Mouse (Mus musculus) spleen, adult 2 months (tissue): ENCODE results near the gene Aqp2. TPM values are rescaled to one million over a fixed set of nuclear protein-coding genes. Genes with fewer than 3 reads are reported as not detected.

Experiments used
- DNase-seq, 2 experiments: peaks; one replicate each; pipeline versions ENCODE4 v3.0.0 to v3.0.0-alpha.2; 2012 to 2021; ENCODE audit warnings: low spot score in 2 of 2, low read depth in 1 of 2
- H3K27ac ChIP-seq: fragments of 200-500 bp; 2 replicates; pipeline ENCODE4 v1.5.1; 2012; ENCODE audit warnings: low read length, inconsistent platforms; ENCODE audit not compliant: insufficient read depth
- H3K27me3 ChIP-seq: fragments of 200-500 bp; 2 replicates; pipeline ENCODE4 v1.6.1; 2012; ENCODE audit warnings: mild to moderate bottlenecking, moderate library complexity, low read length, inconsistent platforms; ENCODE audit not compliant: control insufficient read depth, insufficient read depth
- H3K36me3 ChIP-seq: fragments of 200-500 bp; 2 replicates; pipeline ENCODE4 v1.6.1; 2012; ENCODE audit warnings: mild to moderate bottlenecking, low read length, inconsistent platforms; ENCODE audit not compliant: control insufficient read depth, insufficient read depth
- H3K4me1 ChIP-seq: fragments of 200-500 bp; 2 replicates; pipeline ENCODE4 v1.6.1; 2011; ENCODE audit warnings: inconsistent platforms; ENCODE audit not compliant: control insufficient read depth, insufficient read depth, insufficient read length
- H3K4me3 ChIP-seq: fragments of 200-500 bp; 2 replicates; pipeline ENCODE4 v1.5.1; 2011; ENCODE audit warnings: mild to moderate bottlenecking, inconsistent platforms; ENCODE audit not compliant: insufficient read depth, insufficient read length; ENCODE audit errors: extremely low read depth
- CTCF ChIP-seq: fragments of 200-500 bp; IDR thresholded peaks from 2 replicates; pipeline ENCODE4 v1.5.1; 2011; ENCODE audit warnings: mild to moderate bottlenecking, inconsistent platforms; ENCODE audit not compliant: insufficient read depth, insufficient read length, insufficient replicate concordance; ENCODE audit errors: extremely low read depth
- POLR2A ChIP-seq: fragments of 200-500 bp; IDR thresholded peaks from 2 replicates; pipeline ENCODE4 v1.6.1; 2011; ENCODE audit warnings: low read depth, low read length, inconsistent platforms
- WGBS: fragments of 180-500 bp; shearing (Covaris S2); methylation state at CpG from one replicate; pipeline ENCODE4 v1.1.7; 2018; 5-methylcytosine and 5-hydroxymethylcytosine counted together
- polyA plus RNA-seq: library from polyadenylated mRNA; depleted of rRNA; stranded (reverse); fragments of >200 nt; gene quantifications from 2 replicates; pipeline ENCODE4 v1.2.3, GENCODE M21; 2012

The Aqp2 gene
- polyA plus RNA-seq, 1 experiment = 0.05 TPM

DNA sequence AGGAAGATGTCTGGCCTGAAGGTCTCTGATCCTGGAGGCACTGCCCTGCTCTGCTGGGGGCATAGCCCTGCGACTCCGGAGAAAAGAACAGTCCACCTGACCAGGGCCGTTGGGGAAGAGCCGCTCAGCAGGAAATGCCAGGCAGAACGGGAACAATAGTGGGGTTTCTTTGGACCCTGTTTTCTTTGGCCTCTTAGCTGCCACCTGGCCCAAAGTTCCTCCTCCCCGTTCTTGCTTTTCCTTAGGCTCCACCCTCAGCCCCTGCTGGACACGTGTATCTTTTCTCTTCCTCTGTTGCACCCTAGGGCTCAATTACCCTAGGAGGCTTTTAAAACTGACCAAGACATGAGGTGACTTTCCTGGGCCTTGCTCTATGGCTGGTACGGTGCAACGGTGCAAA is 10.4 kb downstream of the Aqp2 start:
- TF ChIP-seq POLR2A = no peak
- TF ChIP-seq CTCF = no peak
- Histone ChIP-seq H3K4me3 (no peak overlapping the region), H3K27me3 (peaks cover 16% of the 10 kb centered on the region), H3K4me1 (no peaks in the 10 kb centered on the region; the same call in 1 of the 2 replicates), H3K27ac (no peak overlapping the region), H3K36me3 (no peaks in the 10 kb centered on the region)
- WGBS = 11% methylated on average over 9 of the region's 9 CpGs
- DNase-seq = no peak

DNA sequence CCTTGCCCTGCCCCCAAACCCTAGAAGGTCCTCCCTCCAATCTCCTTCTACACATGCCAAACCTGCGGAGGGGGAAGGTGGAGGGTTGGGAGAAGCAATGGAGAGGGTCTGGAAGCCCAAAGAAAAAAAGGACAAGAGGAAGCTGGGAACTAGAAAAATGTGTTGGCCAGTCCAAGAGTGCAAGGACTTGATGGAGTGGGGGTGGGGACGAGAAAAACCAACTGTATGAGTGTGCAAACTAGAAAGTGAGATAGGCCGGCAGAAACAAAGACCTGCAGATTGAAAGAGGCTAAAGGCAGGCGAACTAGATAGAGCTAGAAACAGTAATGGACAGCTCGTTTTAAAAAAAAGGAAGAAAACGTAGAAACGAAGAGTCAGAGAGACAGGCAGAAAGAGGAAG is 10.8 kb downstream of the Aqp2 start:
- peaks cover 13% of the 10 kb centered on the region for H3K27me3 ChIP-seq
- 26% methylated on average over 7 of the region's 7 CpGs for WGBS

DNA sequence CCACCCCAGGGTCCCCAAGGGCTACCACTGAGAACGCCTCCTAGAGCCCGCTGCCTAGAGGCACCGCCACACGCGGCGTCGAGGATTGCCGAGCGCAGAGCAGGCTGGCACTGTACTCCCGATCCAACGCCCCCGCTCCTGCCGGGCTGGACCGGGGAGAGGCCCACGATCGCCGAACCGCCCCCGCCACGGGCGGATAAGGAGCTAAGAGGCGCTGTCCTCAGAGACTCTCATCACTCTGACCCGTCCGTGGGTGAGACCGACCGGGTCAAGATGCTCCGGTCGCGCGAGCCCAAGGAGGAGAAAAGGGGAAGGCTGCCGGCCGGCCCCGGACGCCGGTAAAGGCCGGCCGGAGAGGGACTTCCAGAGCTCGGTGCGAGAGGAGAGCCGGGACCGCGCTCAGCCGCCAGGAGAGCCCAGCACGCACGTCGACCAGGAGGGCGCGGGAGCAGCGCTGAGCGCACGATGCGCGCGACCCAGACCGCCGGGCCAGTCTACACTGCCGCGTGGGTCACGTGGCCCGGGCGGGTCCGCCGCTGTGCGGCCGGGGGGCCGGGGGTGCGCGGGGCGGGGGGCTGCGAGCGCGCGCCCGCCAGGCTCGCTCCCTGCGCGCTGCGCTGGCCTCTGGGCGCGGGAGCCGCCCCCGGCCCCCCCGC is 11.7 kb downstream of the Aqp2 start, which contains the start of gene Aqp5:
Aqp5 (plus strand) TSS at position 354 of the 656 bp plus-strand sequence.
- Histone ChIP-seq H3K27ac (no peak within 1 kb of the TSS), H3K27me3 (peaks cover 13% of the 10 kb centered on the region), H3K36me3 (no peaks in the 10 kb centered on the region), H3K4me3 (no peak within 1 kb of the TSS), H3K4me1 (no peaks in the 10 kb centered on the region; the same call in 1 of the 2 replicates)
- WGBS = 5% methylated on average over 58 of the region's 83 CpGs
- DNase-seq = no peak
- TF ChIP-seq CTCF (no peak), POLR2A (no peak)

More for the DNA sequence above, 10.8 kb downstream of the Aqp2 start:
- TF ChIP-seq CTCF (no peak), POLR2A (no peak)
- Histone ChIP-seq H3K4me1 (no peaks in the 10 kb centered on the region; the same call in 1 of the 2 replicates), H3K27ac (no peak overlapping the region), H3K36me3 (no peaks in the 10 kb centered on the region), H3K4me3 (no peak overlapping the region)
- DNase-seq = no peak

DNA sequence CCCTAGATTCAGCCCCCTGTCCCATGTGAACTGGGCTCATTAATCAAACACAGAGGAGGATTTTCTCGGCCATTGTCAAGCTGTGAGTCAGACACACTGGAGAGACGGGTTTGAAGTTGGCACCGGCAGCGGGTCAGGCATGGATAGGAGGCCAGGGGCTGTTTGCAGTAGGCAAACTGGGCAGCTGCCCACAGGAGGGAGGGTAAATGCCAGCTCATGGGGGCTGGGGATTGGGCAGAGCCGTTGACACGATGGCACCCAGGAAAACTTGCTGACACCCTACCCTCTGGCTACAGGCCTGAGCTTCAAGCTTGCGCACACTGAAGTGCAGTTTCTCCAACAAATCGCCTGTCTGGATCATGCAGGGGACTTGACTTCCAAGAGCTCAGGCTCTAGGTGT is 13.3 kb downstream of the Aqp2 start:
- no peak overlapping the region for H3K27ac ChIP-seq
- H3K4me1 ChIP-seq = no peaks in the 10 kb centered on the region; the same call in 1 of the 2 replicates
- no peak overlapping the region for H3K4me3 ChIP-seq
- TF ChIP-seq POLR2A (no peak), CTCF (no peak)
- WGBS = 81% methylated on average over 8 of the region's 8 CpGs
- H3K27me3 ChIP-seq = peaks cover 13% of the 10 kb centered on the region
- no peaks in the 10 kb centered on the region for H3K36me3 ChIP-seq
- no peak for DNase-seq

DNA sequence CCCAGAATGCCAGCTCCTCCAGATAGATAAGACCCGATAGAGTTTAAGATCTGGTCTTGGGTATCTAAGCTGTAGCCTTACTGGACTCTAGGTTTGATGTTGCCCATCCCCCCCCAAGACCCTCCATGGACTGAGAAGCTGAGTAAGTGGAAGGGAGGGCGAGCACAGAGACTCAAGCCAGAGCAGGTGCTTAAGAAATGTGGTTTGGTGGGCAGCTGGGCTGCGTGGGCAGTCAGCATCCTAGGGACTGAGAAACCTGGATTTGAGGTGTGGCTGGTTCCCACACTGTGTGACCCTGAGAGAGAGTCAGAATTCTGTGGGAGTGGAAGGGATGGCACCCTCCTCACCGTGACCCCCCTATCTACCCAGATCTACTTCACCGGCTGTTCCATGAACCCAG is 14.0 kb downstream of the Aqp2 start:
- DNase-seq = no peak
- no peak overlapping the region for H3K4me3 ChIP-seq
- no peaks in the 10 kb centered on the region for H3K36me3 ChIP-seq
- H3K27ac ChIP-seq = no peak overlapping the region
- TF ChIP-seq POLR2A (no peak), CTCF (no peak)
- H3K27me3 ChIP-seq = peaks cover 13% of the 10 kb centered on the region
- H3K4me1 ChIP-seq = no peaks in the 10 kb centered on the region; the same call in 1 of the 2 replicates
- 78% methylated on average over 5 of the region's 5 CpGs for WGBS

DNA sequence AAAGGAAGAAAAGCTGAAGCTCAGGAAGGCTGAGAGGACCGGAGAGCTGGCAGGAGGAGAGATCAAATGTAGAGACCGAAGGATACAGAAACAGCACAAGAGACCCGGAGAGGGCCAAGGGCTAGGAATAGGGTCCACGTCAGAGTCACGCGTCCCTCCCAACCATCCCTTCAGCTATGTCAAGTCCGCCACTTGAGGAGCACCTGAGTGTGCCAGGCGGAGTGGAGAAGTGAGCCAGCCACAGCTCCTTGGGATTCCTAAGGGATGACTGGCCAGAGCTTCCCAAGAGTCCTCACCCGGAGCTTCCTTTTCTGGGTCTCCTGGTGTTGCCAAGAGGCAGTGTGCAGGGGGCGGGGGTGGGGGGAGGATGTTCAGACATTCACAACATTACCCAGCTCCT is 16.1 kb downstream of the Aqp2 start:
- DNase-seq = no peak
- H3K27ac ChIP-seq = no peak overlapping the region
- no peak overlapping the region for H3K4me3 ChIP-seq
- H3K27me3 ChIP-seq = peaks cover 12% of the 10 kb centered on the region
- no peaks in the 10 kb centered on the region for H3K36me3 ChIP-seq
- no peaks in the 10 kb centered on the region; the same call in 1 of the 2 replicates for H3K4me1 ChIP-seq
- TF ChIP-seq POLR2A (no peak), CTCF (no peak)
- 78% methylated on average over 10 of the region's 10 CpGs for WGBS

DNA sequence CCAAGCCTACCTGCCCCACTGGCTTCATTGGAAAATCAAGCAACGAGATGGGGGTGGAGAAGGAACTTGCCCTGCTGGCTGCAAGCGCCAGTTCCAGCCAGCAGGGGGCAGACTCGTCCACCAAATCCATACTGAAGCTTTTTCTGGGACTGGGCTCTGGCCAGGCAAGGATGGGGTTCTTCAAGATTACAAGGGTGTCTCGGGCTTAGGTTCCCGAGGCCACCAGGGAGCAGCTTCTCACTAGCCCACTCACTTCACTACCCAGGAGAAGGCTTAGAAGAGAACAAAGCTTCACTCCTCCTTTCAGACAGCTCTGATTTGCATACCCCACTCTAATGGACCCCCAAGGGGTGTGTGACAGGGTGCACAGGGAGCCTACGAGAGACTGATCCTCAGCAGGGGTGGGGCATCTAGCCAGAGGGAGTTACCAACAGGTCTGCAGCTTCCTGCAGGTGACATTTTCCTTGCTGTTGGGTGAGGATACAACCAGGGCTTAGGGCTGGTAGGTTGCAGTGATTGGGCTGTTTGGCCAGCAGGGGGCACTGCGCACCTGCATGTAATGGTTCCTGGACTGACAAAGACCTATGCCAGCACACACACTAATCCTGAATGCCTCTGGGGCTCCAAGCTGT is 17.3 kb downstream of the Aqp2 start:
- WGBS = under 1% methylated on average over 7 of the region's 7 CpGs
- Histone ChIP-seq H3K27me3 (peaks cover 2% of the 10 kb centered on the region; the same call in 1 of the 2 replicates), H3K4me1 (no peaks in the 10 kb centered on the region), H3K27ac (no peak overlapping the region), H3K36me3 (no peaks in the 10 kb centered on the region), H3K4me3 (no peak overlapping the region)
- peak; percentile 95 for TF ChIP-seq CTCF
- no peak for TF ChIP-seq POLR2A
- DNase-seq = peak; percentile 23 to 40
